Mouse (Mus musculus): ENCODE measurements at regions not wholly inside any gene's neighbourhood (a gene's known extent, or its start where the extent isn't known, plus 50 kb on each side); places are given as distances from the start of the nearest gene placed in this dataset.

DNA sequence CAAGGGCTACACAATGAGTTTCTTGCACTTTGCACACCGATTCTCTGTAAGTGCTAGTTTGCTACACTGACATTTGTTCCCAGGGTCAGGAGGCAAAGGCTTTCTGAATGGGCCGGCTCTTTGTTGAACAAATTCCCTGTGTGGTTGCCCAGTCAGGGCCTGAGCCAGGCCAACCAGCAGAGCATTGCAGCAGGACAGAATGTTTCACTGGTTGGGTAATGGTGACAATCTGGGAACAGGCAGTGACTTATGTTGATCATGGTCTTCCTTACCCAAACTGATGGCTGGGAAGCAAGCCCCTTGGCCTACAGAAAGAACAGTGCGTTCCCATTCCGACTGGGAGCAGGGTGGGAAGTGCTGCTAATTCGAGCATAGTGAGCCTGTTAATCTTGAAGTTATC is 363.7 kb upstream of the Satb1 start:
- no peak for TF ChIP-seq CTCF (conservative IDR thresholded peaks at IDR 0.05; ENCODE audit: insufficient read depth, insufficient read length, low read depth, low read length)
- no peak for TF ChIP-seq POLR2A (IDR thresholded peaks at IDR 0.05; ENCODE audit: low read depth, low read length)
- WGBS: 65% methylated on average over 5 of the region's 5 CpGs

DNA sequence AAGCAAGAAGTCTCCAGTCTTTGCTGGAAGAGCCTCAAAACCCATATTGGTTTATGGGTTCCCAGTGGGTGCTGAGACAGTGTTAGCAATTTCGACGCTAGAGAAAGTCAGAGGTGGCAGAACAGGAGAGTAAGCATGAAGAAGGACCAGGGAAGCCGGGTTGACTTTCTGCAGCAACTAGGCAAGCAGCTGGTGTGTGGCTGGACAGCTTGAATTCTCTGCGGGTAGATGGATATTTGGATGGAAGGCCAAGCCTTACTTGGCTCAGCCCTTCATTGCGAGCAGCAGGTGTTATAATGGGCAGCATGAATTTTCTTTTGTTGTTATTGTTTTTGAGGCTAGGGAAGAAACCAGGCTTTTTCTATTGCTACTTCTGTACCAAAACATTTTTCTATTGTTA is 362.7 kb upstream of the Satb1 start:
- no peak for DNase-seq
- Histone ChIP-seq H3K4me1 (ENCODE audit: control insufficient read depth, insufficient read depth, low read length) (no peaks in the 10 kb centered on the region), H3K36me3 (ENCODE audit: control insufficient read depth, insufficient read depth, low read length) (no peaks in the 10 kb centered on the region), H3K27ac (ENCODE audit: insufficient read depth, low read depth, low read length) (no peak overlapping the region), H3K27me3 (replicated peaks; ENCODE audit: control insufficient read depth, insufficient read depth, low read length) (no peaks in the 10 kb centered on the region), H3K4me3 (ENCODE audit: insufficient read depth, low read depth, low read length) (no peak overlapping the region)
- TF ChIP-seq POLR2A (IDR thresholded peaks at IDR 0.05; ENCODE audit: low read depth, low read length) (no peak), CTCF (conservative IDR thresholded peaks at IDR 0.05; ENCODE audit: insufficient read depth, insufficient read length, low read depth, low read length) (no peak)
- WGBS: 92% methylated on average over 5 of the region's 5 CpGs

More for the DNA sequence above, 363.7 kb upstream of the Satb1 start:
- no peaks in the 10 kb centered on the region for H3K36me3 ChIP-seq (ENCODE audit: control insufficient read depth, insufficient read depth, low read length)
- H3K4me3 ChIP-seq (ENCODE audit: insufficient read depth, low read depth, low read length): no peak overlapping the region
- DNase-seq: peak; percentile 41
- H3K4me1 ChIP-seq (ENCODE audit: control insufficient read depth, insufficient read depth, low read length): no peaks in the 10 kb centered on the region
- no peak overlapping the region for H3K27ac ChIP-seq (ENCODE audit: insufficient read depth, low read depth, low read length)
- H3K27me3 ChIP-seq (replicated peaks; ENCODE audit: control insufficient read depth, insufficient read depth, low read length): no peaks in the 10 kb centered on the region

DNA sequence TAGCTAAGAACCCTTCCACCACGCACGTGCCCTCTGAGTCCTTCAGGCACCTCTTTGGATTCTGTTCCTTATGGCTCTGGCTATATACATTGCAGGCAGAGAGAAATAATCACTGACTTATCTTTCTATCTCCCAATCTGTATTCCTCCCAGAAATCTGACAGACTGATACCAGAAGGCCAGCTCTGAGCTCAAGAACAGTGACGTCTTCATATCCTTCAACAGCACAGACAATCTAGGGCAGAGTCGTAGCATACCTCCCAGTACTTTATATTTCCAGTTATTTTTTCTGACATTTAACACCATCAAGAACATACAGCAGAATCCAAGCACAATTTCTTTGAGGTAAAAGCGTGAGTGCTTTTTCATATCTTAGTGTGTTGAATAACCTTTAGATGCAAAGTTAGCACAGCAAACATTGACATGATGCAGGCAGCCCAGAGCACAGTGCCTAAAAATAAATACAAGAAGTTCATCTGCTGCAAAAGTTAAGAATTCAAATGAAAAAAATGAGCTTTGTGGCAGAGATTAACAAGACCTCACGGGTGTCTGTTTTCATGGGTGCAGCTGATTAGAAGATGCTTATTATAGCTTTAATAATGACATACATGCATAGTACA is 358.1 kb upstream of the Satb1 start:
- Histone ChIP-seq H3K27me3 (replicated peaks; ENCODE audit: control insufficient read depth, insufficient read depth, low read length) (no peaks in the 10 kb centered on the region), H3K36me3 (ENCODE audit: control insufficient read depth, insufficient read depth, low read length) (no peaks in the 10 kb centered on the region), H3K4me3 (ENCODE audit: insufficient read depth, low read depth, low read length) (no peak overlapping the region), H3K4me1 (ENCODE audit: control insufficient read depth, insufficient read depth, low read length) (no peaks in the 10 kb centered on the region), H3K27ac (ENCODE audit: insufficient read depth, low read depth, low read length) (no peak overlapping the region)
- TF ChIP-seq CTCF (conservative IDR thresholded peaks at IDR 0.05; ENCODE audit: insufficient read depth, insufficient read length, low read depth, low read length): no peak
- DNase-seq: no peak
- WGBS: 86% methylated on average over 6 of the region's 6 CpGs

DNA sequence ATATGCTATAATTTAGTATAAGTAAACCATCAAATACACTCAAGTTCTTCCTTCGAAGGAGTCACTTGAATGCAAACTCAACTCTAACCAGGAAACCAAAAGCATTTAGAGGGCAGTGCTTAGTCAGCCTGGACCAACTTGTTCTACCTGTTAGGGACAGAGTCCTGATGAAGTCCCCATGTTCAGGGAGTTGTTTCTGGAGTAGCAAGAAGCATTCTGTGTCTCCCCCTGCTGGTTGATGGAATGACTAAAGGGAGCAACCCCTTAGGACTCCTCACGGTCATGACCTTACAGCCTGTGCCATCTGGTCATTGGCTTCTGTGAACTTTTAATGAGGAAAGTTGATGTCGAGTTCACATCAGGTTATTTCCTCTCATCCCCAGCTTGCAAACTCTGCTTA is 349.6 kb upstream of the Satb1 start:
- TF ChIP-seq CTCF (conservative IDR thresholded peaks at IDR 0.05; ENCODE audit: insufficient read depth, insufficient read length, low read depth, low read length): peak; percentile 32; the same call in 1 of the 2 replicates
- no peak for TF ChIP-seq POLR2A (IDR thresholded peaks at IDR 0.05; ENCODE audit: low read depth, low read length)

DNA sequence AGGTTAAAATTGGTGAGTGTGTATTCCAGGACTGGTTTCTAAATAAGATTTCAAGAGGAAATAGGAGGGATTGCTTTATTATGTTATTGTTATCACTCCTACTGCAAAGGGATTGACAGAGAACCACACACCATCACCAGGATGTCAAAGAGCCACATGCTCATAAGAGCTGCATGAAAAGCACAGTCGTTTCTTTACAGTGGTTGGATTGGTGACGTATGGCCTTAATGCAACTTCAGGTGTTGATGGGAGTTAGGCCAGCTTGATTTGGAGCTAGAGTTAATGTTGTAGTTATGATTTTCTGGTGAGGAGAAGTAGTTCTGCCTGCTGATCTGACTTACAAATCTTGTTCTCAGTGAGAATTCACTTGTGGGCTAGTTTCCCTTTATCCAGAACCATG is 344.9 kb upstream of the Satb1 start:
- no peak for TF ChIP-seq CTCF (conservative IDR thresholded peaks at IDR 0.05; ENCODE audit: insufficient read depth, insufficient read length, low read depth, low read length)
- no peak for TF ChIP-seq POLR2A (IDR thresholded peaks at IDR 0.05; ENCODE audit: low read depth, low read length)
- 75% methylated on average over 2 of the region's 2 CpGs for WGBS
- no peak for DNase-seq
- Histone ChIP-seq H3K27me3 (replicated peaks; ENCODE audit: control insufficient read depth, insufficient read depth, low read length) (no peaks in the 10 kb centered on the region), H3K27ac (ENCODE audit: insufficient read depth, low read depth, low read length) (no peak overlapping the region), H3K4me1 (ENCODE audit: control insufficient read depth, insufficient read depth, low read length) (no peaks in the 10 kb centered on the region), H3K36me3 (ENCODE audit: control insufficient read depth, insufficient read depth, low read length) (no peaks in the 10 kb centered on the region), H3K4me3 (ENCODE audit: insufficient read depth, low read depth, low read length) (no peak overlapping the region)

More for the DNA sequence above, 349.6 kb upstream of the Satb1 start:
- Histone ChIP-seq H3K27me3 (replicated peaks; ENCODE audit: control insufficient read depth, insufficient read depth, low read length) (no peaks in the 10 kb centered on the region), H3K27ac (ENCODE audit: insufficient read depth, low read depth, low read length) (no peak overlapping the region), H3K36me3 (ENCODE audit: control insufficient read depth, insufficient read depth, low read length) (no peaks in the 10 kb centered on the region), H3K4me1 (ENCODE audit: control insufficient read depth, insufficient read depth, low read length) (no peaks in the 10 kb centered on the region), H3K4me3 (ENCODE audit: insufficient read depth, low read depth, low read length) (no peak overlapping the region)
- 30% methylated on average over 3 of the region's 3 CpGs for WGBS
- DNase-seq: peak; percentile 17

DNA sequence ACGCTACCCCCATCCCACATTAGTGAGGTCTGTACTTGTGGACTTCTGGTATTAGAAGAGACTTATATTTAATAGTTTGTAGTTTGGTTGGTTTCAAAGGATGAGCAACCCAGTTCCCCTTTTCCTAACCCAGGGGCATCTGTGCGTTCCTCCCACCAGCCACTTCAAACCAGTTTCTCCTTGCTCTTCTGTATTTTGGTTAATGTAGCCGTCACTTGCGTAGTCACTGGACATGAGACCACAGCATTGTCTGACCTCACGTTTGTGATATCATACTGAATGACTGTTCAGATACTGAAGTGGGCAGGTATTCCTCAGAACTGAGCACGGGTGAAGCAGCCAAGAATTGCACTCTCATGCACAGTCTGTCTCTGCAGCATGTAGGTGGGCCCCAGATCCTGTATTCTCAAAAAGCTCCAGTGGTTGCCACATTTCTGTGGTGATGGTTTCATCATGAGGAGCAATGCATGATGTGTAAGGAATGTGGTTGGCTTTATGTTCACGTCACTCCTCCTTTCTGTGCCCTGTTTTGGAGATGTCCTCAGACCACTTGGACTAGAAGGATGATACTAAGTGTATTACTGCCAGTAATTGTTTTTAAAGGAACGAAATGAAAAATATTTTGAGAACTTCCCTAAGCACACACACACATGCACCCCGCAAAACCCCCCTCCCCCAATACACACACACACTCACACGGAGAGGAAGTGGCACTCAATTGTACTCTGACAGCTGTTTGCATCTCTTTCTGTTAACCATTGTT is 335.2 kb upstream of the Satb1 start:
- Histone ChIP-seq H3K27me3 (replicated peaks; ENCODE audit: control insufficient read depth, insufficient read depth, low read length) (no peaks in the 10 kb centered on the region), H3K4me3 (ENCODE audit: insufficient read depth, low read depth, low read length) (no peak overlapping the region), H3K36me3 (ENCODE audit: control insufficient read depth, insufficient read depth, low read length) (no peaks in the 10 kb centered on the region), H3K27ac (ENCODE audit: insufficient read depth, low read depth, low read length) (no peak overlapping the region), H3K4me1 (ENCODE audit: control insufficient read depth, insufficient read depth, low read length) (no peaks in the 10 kb centered on the region)
- DNase-seq: no peak
- TF ChIP-seq CTCF (conservative IDR thresholded peaks at IDR 0.05; ENCODE audit: insufficient read depth, insufficient read length, low read depth, low read length) (no peak), POLR2A (IDR thresholded peaks at IDR 0.05; ENCODE audit: low read depth, low read length) (no peak)
- WGBS: 77% methylated on average over 10 of the region's 10 CpGs

DNA sequence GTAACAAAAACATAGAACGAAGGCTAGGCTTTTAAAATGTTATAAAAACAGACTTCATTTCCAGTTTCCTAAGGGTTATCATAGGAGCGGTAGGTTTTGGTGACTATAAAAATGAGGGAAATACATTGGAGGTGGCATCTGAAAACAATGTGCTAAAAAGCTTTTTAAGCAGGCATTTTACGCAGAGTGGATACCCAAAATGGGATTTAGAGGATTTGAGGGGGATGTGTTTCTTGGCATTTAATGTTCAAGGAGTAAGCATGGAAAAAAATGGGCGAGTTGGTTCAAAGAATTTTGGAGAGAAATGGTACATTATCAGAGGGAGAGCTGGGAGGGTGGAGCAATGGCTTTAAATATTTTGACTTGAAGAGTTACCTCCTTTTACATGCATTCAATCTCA is 334.6 kb upstream of the Satb1 start:
- TF ChIP-seq CTCF (conservative IDR thresholded peaks at IDR 0.05; ENCODE audit: insufficient read depth, insufficient read length, low read depth, low read length): no peak
- TF ChIP-seq POLR2A (IDR thresholded peaks at IDR 0.05; ENCODE audit: low read depth, low read length): no peak
- no peaks in the 10 kb centered on the region for H3K36me3 ChIP-seq (ENCODE audit: control insufficient read depth, insufficient read depth, low read length)
- no peak overlapping the region for H3K4me3 ChIP-seq (ENCODE audit: insufficient read depth, low read depth, low read length)
- H3K4me1 ChIP-seq (ENCODE audit: control insufficient read depth, insufficient read depth, low read length): no peaks in the 10 kb centered on the region
- H3K27ac ChIP-seq (ENCODE audit: insufficient read depth, low read depth, low read length): no peak overlapping the region
- no peaks in the 10 kb centered on the region for H3K27me3 ChIP-seq (replicated peaks; ENCODE audit: control insufficient read depth, insufficient read depth, low read length)
- 71% methylated on average over 4 of the region's 4 CpGs for WGBS
- DNase-seq: no peak
